Mouse (Mus musculus) embryonic facial prominence, embryonic 14.5 days (tissue): ENCODE measurements at regions not wholly inside any gene's neighbourhood (a gene's known extent, or its start where the extent isn't known, plus 50 kb on each side); places are given as distances from the start of the nearest gene placed in this dataset.
"Not testable (repeated sequence)": the region's sequence is repeated elsewhere in the genome, so short reads cannot be mapped to it uniquely, and the experiment has no call there.

ENCODE experiments used
- ATAC-seq: fragments of 200-750 bp; cut with Nextera tagmentation; 2 replicates; pipeline ENCODE4 v1.8.0; 2017; ENCODE audit warnings: low read depth, moderate number of reproducible peaks, moderate TSS enrichment
- DNase-seq: peaks from one replicate; pipeline ENCODE4 v3.0.0-alpha.2; 2015; ENCODE audit warnings: low spot score
- H3K27ac ChIP-seq: fragments of 300-500 bp; sonication (generic); replicated peaks from 2 replicates; pipeline ENCODE4 v1.5.1; 2014; ENCODE audit warnings: low read depth, mild to moderate bottlenecking, low read length, moderate library complexity
- H3K27me3 ChIP-seq: fragments of 300-500 bp; sonication (generic); replicated peaks from 2 replicates; pipeline ENCODE4 v1.6.1; 2014; ENCODE audit warnings: low read length; ENCODE audit not compliant: control insufficient read depth, insufficient read depth
- H3K36me3 ChIP-seq: fragments of 300-500 bp; sonication (generic); 2 replicates; pipeline ENCODE4 v1.6.1; 2014; ENCODE audit warnings: low read length, mixed read lengths; ENCODE audit not compliant: control insufficient read depth, insufficient read depth
- H3K4me1 ChIP-seq: fragments of 300-500 bp; sonication (generic); 2 replicates; pipeline ENCODE4 v1.6.1; 2014; ENCODE audit warnings: antibody characterized with exemption, low read length; ENCODE audit not compliant: control insufficient read depth, insufficient read depth
- H3K4me2 ChIP-seq: fragments of 300-500 bp; sonication (generic); 2 replicates; pipeline ENCODE4 v1.6.1; 2014; ENCODE audit warnings: low read depth, mild to moderate bottlenecking, low read length, moderate library complexity, mixed read lengths
- H3K4me3 ChIP-seq: fragments of 300-500 bp; sonication (generic); 2 replicates; pipeline ENCODE4 v1.5.1; 2014; ENCODE audit warnings: low read depth, mild to moderate bottlenecking, low read length
- H3K9ac ChIP-seq: fragments of 300-500 bp; sonication (generic); 2 replicates; pipeline ENCODE4 v1.6.1; 2014; ENCODE audit warnings: low read depth, mild to moderate bottlenecking, low read length, moderate library complexity, mixed read lengths
- H3K9me3 ChIP-seq: fragments of 300-500 bp; sonication (generic); 2 replicates; pipeline ENCODE4 v1.6.1; 2016; ENCODE audit warnings: low read length; ENCODE audit not compliant: control insufficient read depth
- WGBS: fragments of 180-500 bp; shearing (Covaris S2); extraction: QIAGEN DNeasy Blood & Tissue Kit; methylation state at CpG from one replicate; pipeline ENCODE4 v1.1.7; 2014; 5-methylcytosine and 5-hydroxymethylcytosine counted together

DNA sequence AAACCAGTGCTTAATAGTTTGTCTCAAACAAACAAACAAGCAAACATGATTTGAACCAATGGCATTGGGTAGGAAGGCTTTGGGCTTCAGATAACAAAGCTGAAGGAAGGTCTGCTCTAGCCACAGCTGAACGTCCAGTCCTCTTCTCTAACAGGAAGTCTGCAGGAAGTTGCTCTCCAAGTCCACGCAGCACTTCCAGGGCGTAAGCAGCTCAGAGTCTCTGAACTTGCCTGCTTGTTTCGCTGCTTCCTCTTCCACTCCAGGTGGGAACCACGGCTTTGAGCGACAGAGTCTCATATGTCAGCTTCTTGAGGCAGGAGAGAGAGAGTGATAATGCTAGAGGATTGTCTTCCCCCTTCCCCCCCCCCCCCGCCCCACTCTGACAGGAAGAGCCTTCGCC lies 123.6 kb downstream of the Tnfrsf21 start:
- no peak overlapping the region for H3K4me3 ChIP-seq
- ATAC-seq, result no peak
- H3K27ac ChIP-seq, result no peak overlapping the region
- H3K4me2 ChIP-seq, result no peak overlapping the region
- H3K9ac ChIP-seq, result no peak overlapping the region
- no peaks in the 10 kb centered on the region for H3K4me1 ChIP-seq
- no peaks in the 10 kb centered on the region for H3K36me3 ChIP-seq
- H3K9me3 ChIP-seq, result no peaks in the 10 kb centered on the region
- H3K27me3 ChIP-seq, result no peaks in the 10 kb centered on the region
- DNase-seq, result no peak
- WGBS, result 47% methylated on average over 8 of the region's 8 CpGs

- no peaks in the 10 kb centered on the region for H3K36me3 ChIP-seq
- ATAC-seq (no peak), DNase-seq (no peak)
- H3K9ac ChIP-seq, result no peak overlapping the region
- no peak overlapping the region for H3K4me2 ChIP-seq
- WGBS, result 55% methylated on average over 7 of the region's 7 CpGs
- H3K9me3 ChIP-seq, result no peaks in the 10 kb centered on the region
- H3K4me3 ChIP-seq, result no peak overlapping the region
- H3K4me1 ChIP-seq, result no peaks in the 10 kb centered on the region
- H3K27me3 ChIP-seq, result no peaks in the 10 kb centered on the region
- H3K27ac ChIP-seq, result no peak overlapping the region
Measured at GRCm38 (mm10) chr17:43141740-43142139, 125.4 kb downstream of the Tnfrsf21 start.

GRCm38 (mm10) chr17:43145749-43146148 lies 124.4 kb upstream of the Adgrf1 start:
- Histone ChIP-seq H3K27me3 (no peaks in the 10 kb centered on the region), H3K4me3 (no peak overlapping the region), H3K4me1 (no peaks in the 10 kb centered on the region), H3K27ac (no peak overlapping the region), H3K36me3 (no peaks in the 10 kb centered on the region), H3K4me2 (no peak overlapping the region), H3K9ac (no peak overlapping the region), H3K9me3 (no peaks in the 10 kb centered on the region)
- WGBS, result 73% methylated on average over 1 of the region's 1 CpGs
- DNase-seq, result no peak
- no peak for ATAC-seq

GRCm38 (mm10) chr17:43147935-43148334 lies 122.2 kb upstream of the Adgrf1 start:
- H3K36me3 ChIP-seq, result no peaks in the 10 kb centered on the region
- no peak overlapping the region for H3K4me2 ChIP-seq
- no peak overlapping the region for H3K4me3 ChIP-seq
- H3K27me3 ChIP-seq, result no peaks in the 10 kb centered on the region
- ATAC-seq (peak; percentile 70; the same call in 1 of the 2 replicates), DNase-seq (peak; percentile 67)
- H3K27ac ChIP-seq, result no peak overlapping the region
- H3K4me1 ChIP-seq, result no peaks in the 10 kb centered on the region
- no peaks in the 10 kb centered on the region for H3K9me3 ChIP-seq
- WGBS, result 5% methylated on average over 3 of the region's 3 CpGs
- no peak overlapping the region for H3K9ac ChIP-seq

- Histone ChIP-seq H3K4me2 (no peak overlapping the region), H3K27me3 (no peaks in the 10 kb centered on the region)
Measured at GRCm38 (mm10) chr17:43152620-43153019, 117.5 kb upstream of the Adgrf1 start.

DNA sequence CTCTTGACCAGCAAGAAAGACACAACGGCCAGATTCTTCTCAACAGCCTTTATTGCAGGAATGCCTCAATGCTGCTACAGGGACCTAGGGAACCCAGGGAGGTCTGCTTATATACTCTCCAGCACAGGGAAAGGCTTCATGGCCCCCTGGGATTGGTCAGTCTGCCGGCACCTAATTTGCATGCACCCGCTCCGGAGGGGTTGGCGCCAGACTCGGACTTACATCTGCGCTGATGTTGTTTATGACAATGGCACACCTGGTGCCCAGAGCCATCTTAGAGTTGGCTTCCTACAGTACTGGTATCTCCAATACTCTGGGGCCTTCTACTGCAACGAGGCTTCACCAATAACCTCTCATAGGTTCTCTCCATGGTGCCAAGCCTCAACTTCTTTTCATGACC lies 114.9 kb upstream of the Adgrf1 start:
- not testable (repeated sequence) for H3K36me3 ChIP-seq, H3K9ac ChIP-seq, H3K9me3 ChIP-seq, H3K4me3 ChIP-seq, ATAC-seq, H3K4me2 ChIP-seq, H3K27me3 ChIP-seq, DNase-seq, H3K27ac ChIP-seq
- H3K4me1 ChIP-seq, result peaks cover 11% of the 10 kb centered on the region; the same call in 1 of the 2 replicates
- 91% methylated on average over 8 of the region's 8 CpGs for WGBS

More at GRCm38 (mm10) chr17:43152620-43153019, 117.5 kb upstream of the Adgrf1 start:
- 85% methylated on average over 3 of the region's 3 CpGs for WGBS
- Histone ChIP-seq H3K4me1 (no peaks in the 10 kb centered on the region), H3K9ac (no peak overlapping the region), H3K4me3 (no peak overlapping the region), H3K27ac (no peak overlapping the region), H3K36me3 (no peaks in the 10 kb centered on the region), H3K9me3 (no peaks in the 10 kb centered on the region)
- ATAC-seq (no peak), DNase-seq (no peak)

DNA sequence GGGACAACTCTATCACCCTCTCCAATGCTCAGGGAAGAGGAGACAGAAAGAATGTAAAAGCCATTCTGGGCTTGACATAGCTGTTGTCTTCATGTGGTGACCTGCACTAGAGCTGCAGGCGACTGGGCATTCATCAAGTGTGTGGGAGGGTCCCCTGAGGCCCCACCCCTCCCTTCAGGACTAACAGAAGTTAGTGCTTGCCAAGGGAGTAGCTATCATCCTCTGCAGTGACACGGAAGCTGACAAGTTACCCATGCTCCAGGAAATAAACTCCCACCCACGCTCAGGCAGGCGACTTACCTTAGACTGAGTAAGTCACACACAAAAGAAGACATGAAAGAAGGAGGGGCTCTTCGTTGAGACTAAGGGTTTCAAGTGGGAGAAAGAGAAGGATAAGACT lies 114.0 kb upstream of the Adgrf1 start:
- Histone ChIP-seq H3K4me3 (no peak overlapping the region), H3K36me3 (no peaks in the 10 kb centered on the region), H3K27ac (no peak overlapping the region), H3K27me3 (no peaks in the 10 kb centered on the region), H3K4me1 (peaks cover 11% of the 10 kb centered on the region; the same call in 1 of the 2 replicates), H3K9ac (no peak overlapping the region), H3K9me3 (no peaks in the 10 kb centered on the region), H3K4me2 (no peak overlapping the region)
- peak; percentile 11 for DNase-seq
- WGBS, result 61% methylated on average over 5 of the region's 5 CpGs
- no peak for ATAC-seq

GRCm38 (mm10) chr17:43157781-43158501 lies 112.2 kb upstream of the Adgrf1 start:
- Histone ChIP-seq H3K9me3 (no peaks in the 10 kb centered on the region), H3K36me3 (no peaks in the 10 kb centered on the region), H3K4me2 (peak overlapping the region; percentile 54), H3K4me1 (peaks cover 11% of the 10 kb centered on the region; the same call in 1 of the 2 replicates), H3K27ac (peak overlapping the region; percentile 3), H3K9ac (peak overlapping the region; percentile 21; the same call in 1 of the 2 replicates), H3K27me3 (no peaks in the 10 kb centered on the region), H3K4me3 (peak overlapping the region; percentile 18)
- 10% methylated on average over 15 of the region's 15 CpGs for WGBS
- peak; percentile 86 for DNase-seq
- ATAC-seq, result peak; percentile 94

GRCm38 (mm10) chr17:43158741-43159140 lies 111.4 kb upstream of the Adgrf1 start:
- H3K4me2 ChIP-seq, result peak overlapping the region; percentile 54
- H3K27me3 ChIP-seq, result no peaks in the 10 kb centered on the region
- H3K27ac ChIP-seq, result peak overlapping the region; percentile 3
- peaks cover 11% of the 10 kb centered on the region; the same call in 1 of the 2 replicates for H3K4me1 ChIP-seq
- no peaks in the 10 kb centered on the region for H3K9me3 ChIP-seq
- peak overlapping the region; percentile 18 for H3K4me3 ChIP-seq
- no peaks in the 10 kb centered on the region for H3K36me3 ChIP-seq
- H3K9ac ChIP-seq, result 0 out of 2 replicates have a peak overlapping the region, but pooled peaks have one; percentile 21
- 12% methylated on average over 10 of the region's 10 CpGs for WGBS
- ATAC-seq (peak; percentile 71), DNase-seq (peak; percentile 81)
